Mouse (Mus musculus) CH12.LX (cell line): ENCODE measurements around the gene Dlgap1. TPM values are rescaled to one million over a fixed set of nuclear protein-coding genes. Genes with fewer than 3 reads are reported as not detected.

ENCODE experiments used
- DNase-seq: peaks from one replicate; pipeline ENCODE4 v3.0.0-alpha.2; 2013; ENCODE audit errors: extremely low read depth
- H3K27ac ChIP-seq: 2 replicates; pipeline ENCODE4 v1.5.1; 2012; ENCODE audit warnings: low read depth, mild to moderate bottlenecking, control low read depth, moderate library complexity; ENCODE audit not compliant: insufficient read depth
- H3K27me3 ChIP-seq: replicated peaks from 2 replicates; pipeline ENCODE3; 2012; ENCODE audit warnings: inconsistent platforms
- H3K36me3 ChIP-seq, 2 experiments: replicated peaks in 1 of 2; 2 replicates each; pipeline versions ENCODE3 to v1.6.1; 2012; ENCODE audit warnings: inconsistent platforms in 1 of 2, low read length in 1 of 2, mild to moderate bottlenecking in 1 of 2, mixed read lengths in 1 of 2, moderate library complexity in 1 of 2; ENCODE audit not compliant: control insufficient read depth in 1 of 2, insufficient read depth in 1 of 2
- H3K4me1 ChIP-seq, 2 experiments: 2 replicates each; pipeline ENCODE4 v1.6.1; 2012; ENCODE audit warnings: inconsistent platforms in 1 of 2, moderate library complexity in 1 of 2; ENCODE audit not compliant: insufficient read depth in 2 of 2, control insufficient read depth in 1 of 2
- H3K4me2 ChIP-seq: 2 replicates; pipeline ENCODE4 v1.6.1; 2012; ENCODE audit warnings: low read depth, mild to moderate bottlenecking, control low read depth; ENCODE audit not compliant: poor library complexity, insufficient read depth, severe bottlenecking
- H3K4me3 ChIP-seq, 3 experiments: fragments of 150-350 bp in 1 of 3; sonication (generic) in 1 of 3; replicated peaks in 1 of 3; 2 replicates each; pipeline versions ENCODE3 to v1.5.1; 2011 to 2012; ENCODE audit warnings: low read depth in 2 of 3, low read length in 2 of 3, mild to moderate bottlenecking in 2 of 3, moderate library complexity in 2 of 3, control low read depth in 1 of 3, improper control_type of control experiment in 1 of 3, inconsistent platforms in 1 of 3, mixed read lengths in 1 of 3; ENCODE audit not compliant: poor library complexity in 1 of 3
- H3K79me2 ChIP-seq: replicated peaks from 2 replicates; pipeline ENCODE4 v1.6.1; 2012; ENCODE audit warnings: mild to moderate bottlenecking, moderate library complexity; ENCODE audit not compliant: control insufficient read depth, poor library complexity, insufficient read depth, severe bottlenecking; ENCODE audit errors: extremely low read depth
- H3K9ac ChIP-seq: 2 replicates; pipeline ENCODE4 v1.6.1; 2012; ENCODE audit warnings: low read depth, mild to moderate bottlenecking, control low read depth, moderate library complexity; ENCODE audit not compliant: insufficient read depth
- H3K9me3 ChIP-seq: replicated peaks from 2 replicates; pipeline ENCODE3; 2012; ENCODE audit warnings: low read length, inconsistent platforms, mixed read lengths
- CHD2 ChIP-seq: IDR thresholded peaks from 2 replicates; pipeline ENCODE4 v1.6.1; 2011; ENCODE audit warnings: low read length, improper control_type of control experiment
- E2F4 ChIP-seq: IDR thresholded peaks from 2 replicates; pipeline ENCODE4 v1.6.1; 2011; ENCODE audit warnings: low read depth, low read length, improper control_type of control experiment; ENCODE audit not compliant: insufficient replicate concordance
- ELF1 ChIP-seq: IDR thresholded peaks from 2 replicates; pipeline ENCODE4 v1.6.1; 2014; ENCODE audit warnings: low read depth, mild to moderate bottlenecking, inconsistent platforms, low read length, improper control_type of control experiment
- EP300 ChIP-seq: IDR thresholded peaks from 2 replicates; pipeline ENCODE4 v1.6.1; 2011; ENCODE audit warnings: low read length, improper control_type of control experiment
- ETS1 ChIP-seq: conservative IDR thresholded peaks from 2 replicates; pipeline ENCODE4 v1.6.1; 2012; ENCODE audit warnings: low read depth, mild to moderate bottlenecking, inconsistent platforms, low read length, improper control_type of control experiment, moderate library complexity
- HCFC1 ChIP-seq: IDR thresholded peaks from 2 replicates; pipeline ENCODE4 v1.6.1; 2012; ENCODE audit warnings: low read depth, mild to moderate bottlenecking, inconsistent platforms, low read length, improper control_type of control experiment
- IRF4 ChIP-seq: IDR thresholded peaks from 2 replicates; pipeline ENCODE4 v1.6.1; 2014; ENCODE audit warnings: low read depth, mild to moderate bottlenecking, inconsistent platforms, low read length, improper control_type of control experiment
- JUND ChIP-seq: conservative IDR thresholded peaks from 2 replicates; pipeline ENCODE4 v1.6.1; 2011; ENCODE audit warnings: low read depth, low read length, improper control_type of control experiment
- MAFK ChIP-seq: IDR thresholded peaks from 2 replicates; pipeline ENCODE4 v1.6.1; 2011; ENCODE audit warnings: low read length, improper control_type of control experiment; ENCODE audit not compliant: insufficient replicate concordance
- MAX ChIP-seq: IDR thresholded peaks from 2 replicates; pipeline ENCODE4 v1.6.1; 2011; ENCODE audit warnings: low read length, improper control_type of control experiment
- MXI1 ChIP-seq: IDR thresholded peaks from 2 replicates; pipeline ENCODE4 v1.6.1; 2011; ENCODE audit warnings: mild to moderate bottlenecking, low read depth, low read length, improper control_type of control experiment
- MYC ChIP-seq: IDR thresholded peaks from 2 replicates; pipeline ENCODE4 v1.6.1; 2011; ENCODE audit warnings: low read depth, mild to moderate bottlenecking, improper control_type of control experiment, low read length
- NELFE ChIP-seq: IDR thresholded peaks from 2 replicates; pipeline ENCODE4 v1.6.1; 2011; ENCODE audit warnings: low read depth, low read length, improper control_type of control experiment
- NRF1 ChIP-seq: IDR thresholded peaks from 2 replicates; pipeline ENCODE4 v1.6.1; 2014; ENCODE audit warnings: low read depth, mild to moderate bottlenecking, inconsistent platforms, low read length, improper control_type of control experiment, moderate library complexity
- PAX5 ChIP-seq: IDR thresholded peaks from 2 replicates; pipeline ENCODE4 v1.6.1; 2012; ENCODE audit warnings: low read length, inconsistent platforms, mixed read lengths
- POLR2A ChIP-seq: IDR thresholded peaks from 2 replicates; pipeline ENCODE4 v1.6.1; 2011; ENCODE audit warnings: low read depth, mild to moderate bottlenecking, improper control_type of control experiment, low read length
- RAD21 ChIP-seq: IDR thresholded peaks from 2 replicates; pipeline ENCODE4 v1.6.1; 2011; ENCODE audit warnings: low read depth, mild to moderate bottlenecking, low read length, improper control_type of control experiment, moderate library complexity
- SIN3A ChIP-seq: IDR thresholded peaks from 2 replicates; pipeline ENCODE4 v1.6.1; 2012; ENCODE audit warnings: low read length, improper control_type of control experiment, inconsistent platforms
- TBP ChIP-seq: conservative IDR thresholded peaks from 2 replicates; pipeline ENCODE4 v1.6.1; 2011; ENCODE audit warnings: low read depth, low read length, improper control_type of control experiment
- UBTF ChIP-seq: IDR thresholded peaks from 2 replicates; pipeline ENCODE4 v1.6.1; 2012; ENCODE audit warnings: low read depth, mild to moderate bottlenecking, inconsistent platforms, low read length, improper control_type of control experiment, moderate library complexity
- ZC3H11A ChIP-seq: IDR thresholded peaks from 2 replicates; pipeline ENCODE4 v1.6.1; 2012; ENCODE audit warnings: low read depth, mild to moderate bottlenecking, inconsistent platforms, low read length, improper control_type of control experiment
- ZMIZ1 ChIP-seq: IDR thresholded peaks from 2 replicates; pipeline ENCODE4 v1.6.1; 2012; ENCODE audit warnings: low read depth, mild to moderate bottlenecking, inconsistent platforms, low read length, improper control_type of control experiment
- dilution Hi-C: fragments of 300-500 bp; cut with MboI; formaldehyde crosslinking; loops from 2 replicates; pipeline ENCODE4 v1.14.3; 2020; ENCODE audit warnings: low sequenced_read_pairs; ENCODE audit not compliant: extremely low pct_unique_long_range_greater_than_20kb, extremely low pct_ligation_motif_present
- in situ Hi-C: fragments of 300-500 bp; cut with MboI; formaldehyde crosslinking; loops from 3 replicates; pipeline ENCODE4 v1.14.3; 2019; ENCODE audit warnings: low sequenced_read_pairs, low pct_ligation_motif_present, low pct_unique_long_range_greater_than_20kb, mixed read lengths
- polyA plus RNA-seq: library from polyadenylated mRNA; unstranded; fragments of >175 nt; gene quantifications from 2 replicates; pipeline ENCODE4 v1.2.1, GENCODE M21; 2012; ENCODE audit warnings: low read depth; ENCODE audit not compliant: insufficient read length
- total RNA-seq, 2 experiments: library from RNA; depleted of rRNA; stranded (reverse); fragments of 300-350 nt in 1 of 2; fragments of >200 nt in 1 of 2; gene quantifications; 2 replicates each; pipeline ENCODE4 v1.2.3; 2012 to 2014

The Dlgap1 gene
- total and polyA plus RNA-seq, 3 experiments, result 0.51 to 2.7 (median 1.2) TPM

DNA sequence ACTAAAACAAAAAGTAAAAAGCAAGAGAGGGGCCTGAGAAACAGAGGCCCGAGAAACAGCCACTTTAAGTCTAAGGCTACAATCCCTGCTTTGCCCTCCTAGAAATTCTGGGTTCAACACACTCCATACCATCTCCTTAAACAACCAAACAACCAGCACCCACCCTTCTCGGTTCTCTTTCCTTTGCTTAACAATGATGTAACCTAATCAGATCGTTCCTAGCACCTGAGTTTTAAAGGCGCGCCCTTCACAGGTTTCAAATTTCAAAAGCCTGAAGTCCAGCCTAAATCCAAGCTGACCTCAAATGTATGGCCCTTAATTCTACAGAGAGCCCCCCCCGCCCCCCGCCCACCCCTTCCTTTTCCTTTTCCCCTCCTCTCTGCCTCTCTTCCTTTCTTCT lies 810.9 kb downstream of the Dlgap1 start:
- DNase-seq, result no peak
- H3K4me3 ChIP-seq, result no peak overlapping the region
- no peaks in the 10 kb centered on the region for H3K79me2 ChIP-seq
- no peak overlapping the region for H3K4me2 ChIP-seq
- H3K27me3 ChIP-seq, result no peaks in the 10 kb centered on the region
- H3K36me3 ChIP-seq, result no peaks in the 10 kb centered on the region
- in situ Hi-C loops, result no loop called here
- TF ChIP-seq ETS1 (no peak), HCFC1 (no peak), EP300 (no peak), SIN3A (no peak), E2F4 (no peak), NELFE (no peak)
- dilution Hi-C loops, result no loop called here
- no peak overlapping the region for H3K27ac ChIP-seq
- no peaks in the 10 kb centered on the region for H3K4me1 ChIP-seq
- no peaks in the 10 kb centered on the region for H3K9me3 ChIP-seq
- no peak overlapping the region for H3K9ac ChIP-seq

DNA sequence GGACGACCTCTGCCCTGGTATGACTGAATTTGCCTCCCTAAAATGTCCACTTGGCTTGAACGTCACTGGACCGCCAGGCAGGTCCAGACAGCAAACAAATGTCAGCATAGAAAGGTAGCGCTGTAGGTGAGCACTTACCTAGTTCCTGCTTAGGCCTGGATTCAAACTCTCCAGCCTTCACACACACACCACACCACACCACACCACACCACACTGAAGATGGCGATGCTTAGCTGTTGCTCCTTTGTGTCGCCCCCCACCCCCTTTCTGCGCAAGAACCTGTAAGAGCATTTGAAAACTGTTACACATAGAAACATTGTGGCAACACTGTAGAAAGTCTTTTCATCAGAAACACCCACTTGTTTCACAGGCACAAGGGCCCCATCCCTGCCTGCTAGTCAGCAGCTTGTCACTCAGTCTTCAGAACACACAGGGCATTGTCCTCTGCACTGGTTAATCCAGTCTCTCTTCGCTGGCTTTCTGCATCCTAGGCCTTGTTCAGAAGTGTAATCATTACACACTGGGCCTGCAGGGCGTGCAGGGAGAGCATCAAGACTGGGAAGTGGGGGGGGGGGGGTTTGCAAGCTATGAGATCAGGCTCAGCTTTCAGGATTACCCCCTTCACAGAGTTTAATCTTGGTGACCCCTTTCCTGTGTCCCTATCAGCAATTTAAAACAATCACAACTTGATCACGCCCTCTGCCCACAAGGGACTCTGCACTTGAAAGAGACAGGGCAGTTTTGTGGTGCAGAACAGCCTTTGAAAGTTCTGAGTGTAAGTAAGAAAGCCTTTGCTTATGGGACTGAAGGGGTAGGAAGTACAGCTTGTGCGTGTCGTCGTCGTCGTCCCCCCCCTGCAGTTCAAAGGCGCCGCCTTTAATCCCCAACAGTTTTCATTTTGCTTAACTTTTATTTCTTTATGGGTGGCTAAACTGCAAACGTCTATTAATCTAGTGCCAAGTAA lies 812.1 kb downstream of the Dlgap1 start:
- no peak for TF ChIP-seq CHD2
- no peak for TF ChIP-seq UBTF
- TF ChIP-seq MXI1, result no peak
- no peak for TF ChIP-seq PAX5
- TF ChIP-seq MYC, result no peak
- no peak for TF ChIP-seq MAFK
- TF ChIP-seq NRF1, result no peak
- no peak for TF ChIP-seq JUND
- TF ChIP-seq TBP, result no peak
- no peak for TF ChIP-seq POLR2A
- no peak for TF ChIP-seq ETS1
- no peak for TF ChIP-seq MAX
- TF ChIP-seq ZC3H11A, result no peak
- TF ChIP-seq IRF4, result no peak
- TF ChIP-seq RAD21, result no peak
- no peak for TF ChIP-seq ZMIZ1
- no peak for TF ChIP-seq ELF1
- Histone ChIP-seq H3K79me2 (no peaks in the 10 kb centered on the region), H3K9ac (no peak overlapping the region), H3K4me1 (no peaks in the 10 kb centered on the region), H3K27ac (no peak overlapping the region), H3K27me3 (no peaks in the 10 kb centered on the region), H3K9me3 (no peaks in the 10 kb centered on the region), H3K36me3 (no peaks in the 10 kb centered on the region), H3K4me2 (no peak overlapping the region), H3K4me3 (no peak overlapping the region)
- dilution Hi-C loops, result no loop called here
- no peak for DNase-seq
- in situ Hi-C loops, result no loop called here
